Mouse (Mus musculus) stomach, postnatal 0 days (tissue): Measurements from ENCODE around the gene Slc12a7.

Source experiments
- CTCF ChIP-seq: IDR thresholded peaks from 2 replicates; pipeline ENCODE4 v1.5.1; 2016; ENCODE audit warnings: antibody characterized with exemption, low read depth, mild to moderate bottlenecking, moderate library complexity
- EP300 ChIP-seq: optimal IDR thresholded peaks from 2 replicates; pipeline ENCODE3; 2016; ENCODE audit warnings: antibody characterized with exemption

DNA sequence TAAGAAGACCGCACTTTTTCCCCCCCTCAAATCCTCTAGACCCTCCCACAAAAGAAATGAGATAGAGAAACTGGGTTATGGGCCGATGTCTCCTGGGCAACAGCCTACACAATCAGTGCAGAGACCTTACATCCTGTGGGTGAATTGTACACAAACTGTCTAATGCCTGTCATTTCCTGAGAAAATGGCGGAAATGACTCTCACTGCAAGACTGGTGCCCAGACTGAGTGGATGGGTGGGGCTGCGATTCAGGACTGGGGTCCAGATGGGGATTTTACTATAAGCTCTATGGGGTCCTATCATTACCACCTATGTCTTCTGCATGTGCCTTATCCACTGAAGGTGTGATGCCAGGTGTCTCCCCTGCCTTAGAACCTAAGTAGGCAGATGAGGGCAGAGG is 30.1 kb upstream of the Slc12a7 start:
- TF ChIP-seq CTCF (no peak), EP300 (no peak)
